Comparison of ENCODE assay signal across 17 mouse cellular contexts in genomic region chr2:180555219-180555618, GRCm38 (mm10). TPM values are rescaled to one million over a fixed set of nuclear protein-coding genes. Genes with fewer than 3 reads are reported as not detected.
DNase-seq lines count a peak whose midpoint lies in the region; TF ChIP-seq lines count a peak whose summit lies in the region.
"Had no signal": no experiment of that assay in that cellular context is flagged by ENCODE, and none has a peak within 500 bp of the region (broad histone marks: within the 10 kb centered on the region; RNA-seq: fewer than 3 reads in every experiment).

No protein-coding gene starts in this region.

- H3K4me3 ChIP-seq in layer of hippocampus, adult 2 months = no peak overlapping the region
- H3K4me3 ChIP-seq: hindbrain, embryonic 15.5 days; megakaryocyte, embryonic 14.5 days had no signal

- TF ChIP-seq CTCF in layer of hippocampus, adult 2 months (conservative IDR thresholded peaks at IDR 0.05) = peak; percentile 63

- DNase-seq in cerebellum, postnatal 10 days = peak; percentile 46 to 50
- DNase-seq in cerebellum, postnatal 25 days = no peak
- no peak for DNase-seq in layer of hippocampus, adult 2 months (ENCODE audit: low spot score in 2 of 2)
- DNase-seq in layer of hippocampus, postnatal 25 days (ENCODE audit: extremely low spot score in 1 of 2, low spot score in 1 of 2) = no peak
- peak; percentile 7 for DNase-seq in retina, embryonic 14.5 days (ENCODE audit: low spot score)
- no peak for DNase-seq in retina, postnatal 1 day
- DNase-seq in urinary bladder, postnatal 14 days (ENCODE audit: low spot score) = no peak
- no peak for DNase-seq in right cerebral cortex, postnatal 10 days (ENCODE audit: low spot score in 2 of 2)
- DNase-seq: adrenal gland, postnatal 36 days; forebrain, postnatal 0 days; heart, postnatal 14 days; kidney, adult 2 months; liver; lung, postnatal 10 days; thymus, postnatal 25 days had no signal

- no peak overlapping the region for H3K27ac ChIP-seq in layer of hippocampus, adult 2 months
- H3K27ac ChIP-seq: hindbrain, embryonic 15.5 days had no signal

RNA-seq across cellular contexts. Expression of gene Mrgbp, which starts 25.9 kb away (rescaled TPM):
- total RNA-seq in layer of hippocampus, adult 2 months (2021) = 10 to 100 TPM; 19.4 to 23.4 TPM
- 10 to 100 TPM; 17.8 to 21.2 TPM for total RNA-seq in layer of hippocampus, postnatal 25 days (2021)

RNA-seq across cellular contexts. Expression of gene Ogfr, which starts 33.8 kb away (rescaled TPM):
- total RNA-seq in layer of hippocampus, adult 2 months (2021) = 10 to 100 TPM; 36.2 to 40.6 TPM
- 10 to 100 TPM; 43.2 to 45.6 TPM for total RNA-seq in layer of hippocampus, postnatal 25 days (2021)

RNA-seq across cellular contexts. Expression of gene Col9a3, which starts 42.4 kb away (rescaled TPM):
- total RNA-seq in layer of hippocampus, adult 2 months (2021) = 10 to 100 TPM in 1 of 2 experiments, 1 to 10 TPM in 1; 6.8 to 10.4 TPM
- 10 to 100 TPM; 15.5 to 16.0 TPM for total RNA-seq in layer of hippocampus, postnatal 25 days (2021)

RNA-seq across cellular contexts. Expression of gene Ntsr1, which starts 55.4 kb away (rescaled TPM):
- 1 to 10 TPM; 3.7 TPM for total RNA-seq in layer of hippocampus, adult 2 months (2021)
- 1 to 10 TPM; 4.4 TPM for total RNA-seq in layer of hippocampus, postnatal 25 days (2021)
- total RNA-seq: adrenal gland, postnatal 36 days; heart, postnatal 14 days had no signal

Comparison
In these comparisons a context has a peak if more than half of its experiments do, and no peak if none do; other contexts are left out.
1. DNase-seq: peak in cerebellum, postnatal 10 days (2 of 2) and retina, embryonic 14.5 days (single experiment); none in cerebellum, postnatal 25 days (0 of 2), layer of hippocampus, adult 2 months (0 of 2), layer of hippocampus, postnatal 25 days (0 of 2), retina, postnatal 1 day (single experiment), urinary bladder, postnatal 14 days (single experiment) and right cerebral cortex, postnatal 10 days (0 of 2).